Mouse (Mus musculus) small intestine, adult 2 months (tissue): Measurements from ENCODE around the gene Eif2ak1. TPM values are rescaled to one million over a fixed set of nuclear protein-coding genes. Genes with fewer than 3 reads are reported as not detected.

Source experiments
- H3K27ac ChIP-seq: fragments of 200-500 bp; 2 replicates; pipeline ENCODE4 v1.5.1; 2012; ENCODE audit warnings: low read depth, low read length, control low read depth, inconsistent platforms; ENCODE audit not compliant: insufficient read depth
- H3K27me3 ChIP-seq: fragments of 200-500 bp; 2 replicates; pipeline ENCODE4 v1.6.1; 2012; ENCODE audit warnings: mild to moderate bottlenecking, moderate library complexity, low read length, inconsistent platforms; ENCODE audit not compliant: control insufficient read depth, insufficient read depth
- H3K36me3 ChIP-seq: fragments of 200-500 bp; 2 replicates; pipeline ENCODE4 v1.6.1; 2012; ENCODE audit warnings: mild to moderate bottlenecking, low read length, control low read depth, inconsistent platforms; ENCODE audit not compliant: control insufficient read depth, insufficient read depth
- H3K4me1 ChIP-seq: fragments of 200-500 bp; 2 replicates; pipeline ENCODE4 v1.6.1; 2012; ENCODE audit warnings: low read length, inconsistent platforms, mixed read lengths; ENCODE audit not compliant: control insufficient read depth, insufficient read depth, insufficient read length
- H3K4me3 ChIP-seq: fragments of 200-500 bp; 2 replicates; pipeline ENCODE4 v1.5.1; 2012; ENCODE audit warnings: low read depth, mild to moderate bottlenecking, control low read depth, inconsistent platforms, low read length, moderate library complexity
- CTCF ChIP-seq: fragments of 200-500 bp; IDR thresholded peaks from 2 replicates; pipeline ENCODE4 v1.5.1; 2012; ENCODE audit warnings: low read depth, mild to moderate bottlenecking, control low read depth, inconsistent platforms, low read length, moderate library complexity, mixed read lengths; ENCODE audit not compliant: insufficient replicate concordance, insufficient read length; ENCODE audit errors: extremely low read depth
- POLR2A ChIP-seq: fragments of 200-500 bp; IDR thresholded peaks from 2 replicates; pipeline ENCODE4 v1.6.1; 2012; ENCODE audit warnings: low read depth, mild to moderate bottlenecking, control low read depth, inconsistent platforms, low read length, moderate library complexity
- WGBS: fragments of 180-500 bp; shearing (Covaris S2); methylation state at CpG from one replicate; pipeline ENCODE4 v1.1.7; 2018; 5-methylcytosine and 5-hydroxymethylcytosine counted together
- polyA plus RNA-seq: library from polyadenylated mRNA; depleted of rRNA; stranded (reverse); fragments of >200 nt; gene quantifications from 2 replicates; pipeline ENCODE4 v1.2.3, GENCODE M21; 2012

Eif2ak1 gene
- polyA plus RNA-seq, 1 experiment, result 25.9 TPM

- Histone ChIP-seq H3K4me1 (no peaks in the 10 kb centered on the region), H3K36me3 (peaks cover 37% of the 10 kb centered on the region), H3K27me3 (no peaks in the 10 kb centered on the region), H3K27ac (no peak overlapping the region), H3K4me3 (no peak overlapping the region)
- WGBS, result 78% methylated on average over 11 of the region's 11 CpGs
- TF ChIP-seq CTCF (no peak), POLR2A (no peak)
These were observed 54.1 kb downstream of the Eif2ak1 start for GRCm38 (mm10) chr5:143871547-143872169.

DNA sequence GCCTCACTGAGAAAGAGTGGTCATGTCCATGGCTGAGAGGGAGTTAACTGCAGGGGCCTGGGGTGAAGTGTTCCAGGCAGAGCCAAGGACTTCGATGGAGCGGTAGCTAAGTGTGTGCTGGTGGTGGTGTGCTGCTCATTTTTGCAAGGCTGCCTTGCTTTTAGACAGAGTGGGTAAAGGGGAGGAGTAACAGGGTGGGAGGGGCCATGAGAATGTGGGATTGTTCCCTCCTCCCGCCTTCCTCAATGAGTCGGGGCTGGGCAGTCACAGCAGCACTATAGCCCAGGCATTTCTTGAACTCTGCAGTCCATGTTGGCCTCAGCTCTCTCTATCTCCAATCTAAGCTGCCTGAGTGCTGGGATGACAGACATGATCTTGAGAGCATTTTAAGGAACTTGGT, 57.0 kb downstream of the Eif2ak1 start:
- H3K27me3 ChIP-seq, result no peaks in the 10 kb centered on the region
- no peaks in the 10 kb centered on the region for H3K4me1 ChIP-seq
- TF ChIP-seq POLR2A (no peak), CTCF (no peak)
- H3K36me3 ChIP-seq, result peaks cover 56% of the 10 kb centered on the region
- 62% methylated on average over 4 of the region's 4 CpGs for WGBS
- H3K4me3 ChIP-seq, result no peak overlapping the region
- no peak overlapping the region for H3K27ac ChIP-seq

DNA sequence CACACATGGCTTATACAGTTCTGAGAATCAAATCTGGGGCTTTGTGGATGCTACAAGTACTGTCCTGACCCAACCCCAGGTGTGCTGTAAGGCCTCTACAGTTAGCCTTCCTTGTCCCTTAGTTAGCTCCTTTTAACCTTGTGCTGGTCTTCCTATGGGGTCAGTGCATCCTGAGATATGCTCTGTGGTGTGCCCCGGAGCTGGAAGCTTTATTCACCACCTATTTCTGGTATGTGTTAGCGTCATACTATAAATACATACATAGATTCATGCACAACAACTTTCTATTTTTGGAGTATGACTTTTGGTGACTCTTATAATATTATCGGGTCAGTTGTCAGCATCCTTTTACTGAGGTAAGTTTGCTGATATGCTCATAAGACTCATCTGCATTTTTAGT, 67.7 kb downstream of the Eif2ak1 start:
- no peak overlapping the region for H3K27ac ChIP-seq
- H3K4me3 ChIP-seq, result no peak overlapping the region
- TF ChIP-seq POLR2A (no peak), CTCF (no peak)
- peaks cover 72% of the 10 kb centered on the region for H3K36me3 ChIP-seq
- no peaks in the 10 kb centered on the region for H3K4me1 ChIP-seq
- no peaks in the 10 kb centered on the region for H3K27me3 ChIP-seq
- WGBS, result over 99% methylated on average over 3 of the region's 3 CpGs

DNA sequence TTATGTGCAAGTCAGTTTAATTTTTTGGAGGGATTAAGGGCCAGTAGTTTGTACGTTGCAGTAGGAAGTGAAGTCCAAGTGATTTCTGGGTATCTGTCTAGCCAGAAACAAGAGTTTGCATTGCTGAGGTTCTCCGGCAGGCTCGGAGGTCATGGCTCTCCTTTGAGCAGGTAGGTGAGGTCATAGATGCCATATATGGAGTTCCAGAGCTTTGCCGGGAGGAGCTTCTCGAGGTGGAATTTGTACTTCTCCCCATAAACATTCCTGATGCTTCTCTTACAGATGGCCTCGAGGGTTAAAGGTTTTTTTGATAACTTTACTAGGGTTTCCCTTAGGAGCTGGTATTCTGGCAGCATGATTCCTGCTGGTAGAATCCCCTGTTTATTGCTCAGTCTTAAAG, 73.2 kb downstream of the Eif2ak1 start:
- 32% methylated on average over 6 of the region's 6 CpGs for WGBS
- Histone ChIP-seq H3K27me3 (no peaks in the 10 kb centered on the region), H3K4me3 (no peak overlapping the region), H3K36me3 (peaks cover 48% of the 10 kb centered on the region), H3K4me1 (peaks cover 9% of the 10 kb centered on the region), H3K27ac (peak overlapping the region; percentile 50)
- TF ChIP-seq CTCF (no peak), POLR2A (no peak)

DNA sequence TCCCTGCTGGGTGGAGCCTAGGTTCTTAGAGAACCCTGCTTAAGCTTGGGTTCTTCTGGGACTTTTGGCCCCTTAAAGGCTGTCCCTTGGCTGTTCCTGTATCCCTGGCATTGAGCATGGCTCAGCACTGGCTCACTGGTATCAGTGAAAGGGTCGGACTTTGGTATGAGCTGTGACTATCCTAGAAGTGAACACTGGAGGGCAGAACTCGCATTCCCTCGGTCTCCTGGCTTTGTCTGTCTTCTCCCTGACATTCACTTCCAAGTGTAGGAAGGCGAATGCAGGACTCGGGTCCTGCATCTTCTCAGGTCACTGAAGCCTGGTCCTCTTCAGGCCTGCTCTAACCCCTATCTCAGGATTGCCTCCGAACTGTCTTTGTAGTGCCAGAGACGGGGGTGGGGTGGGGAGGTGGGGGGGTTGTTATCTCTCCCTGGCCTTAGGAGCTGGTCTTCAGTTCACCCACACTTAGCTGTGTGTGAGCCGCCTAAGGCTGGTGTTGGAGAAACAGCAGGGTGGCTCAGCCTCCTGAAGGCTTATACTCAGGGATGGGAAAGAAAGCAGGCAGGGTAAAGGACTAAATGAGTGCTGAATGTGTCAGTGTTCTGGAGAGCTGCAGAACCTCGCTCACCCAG, 74.8 kb downstream of the Eif2ak1 start:
- H3K36me3 ChIP-seq, result peaks cover 44% of the 10 kb centered on the region

GRCm38 (mm10) chr5:143893396-143893795, 75.8 kb downstream of the Eif2ak1 start:
- Histone ChIP-seq H3K36me3 (peaks cover 48% of the 10 kb centered on the region), H3K27me3 (no peaks in the 10 kb centered on the region), H3K4me3 (no peak overlapping the region), H3K4me1 (peaks cover 9% of the 10 kb centered on the region), H3K27ac (no peak overlapping the region)
- WGBS, result 62% methylated on average over 5 of the region's 5 CpGs
- TF ChIP-seq POLR2A, result no peak
- no peak for TF ChIP-seq CTCF

More for the DNA sequence above, 74.8 kb downstream of the Eif2ak1 start:
- Histone ChIP-seq H3K27ac (no peak overlapping the region), H3K4me3 (no peak overlapping the region), H3K27me3 (no peaks in the 10 kb centered on the region), H3K4me1 (peaks cover 9% of the 10 kb centered on the region)
- WGBS, result 73% methylated on average over 9 of the region's 9 CpGs
- TF ChIP-seq CTCF (no peak), POLR2A (no peak)

- Histone ChIP-seq H3K27ac (no peak within 1 kb of the TSS), H3K4me1 (no peaks in the 10 kb centered on the region), H3K4me3 (no peak within 1 kb of the TSS), H3K36me3 (peaks cover 63% of the 10 kb centered on the region), H3K27me3 (no peaks in the 10 kb centered on the region)
- TF ChIP-seq CTCF (no peak), POLR2A (no peak)
- WGBS, result 89% methylated on average over 14 of the region's 14 CpGs
These were observed 80.2 kb downstream of the Eif2ak1 start, which contains the start of gene Ankrd61 for GRCm38 (mm10) chr5:143897635-143898330. Gene Ankrd61, minus strand, starts transcription at chr5:143897685.
